ENCODE assay signal across 9 mouse cellular contexts in the genomic region with DNA sequence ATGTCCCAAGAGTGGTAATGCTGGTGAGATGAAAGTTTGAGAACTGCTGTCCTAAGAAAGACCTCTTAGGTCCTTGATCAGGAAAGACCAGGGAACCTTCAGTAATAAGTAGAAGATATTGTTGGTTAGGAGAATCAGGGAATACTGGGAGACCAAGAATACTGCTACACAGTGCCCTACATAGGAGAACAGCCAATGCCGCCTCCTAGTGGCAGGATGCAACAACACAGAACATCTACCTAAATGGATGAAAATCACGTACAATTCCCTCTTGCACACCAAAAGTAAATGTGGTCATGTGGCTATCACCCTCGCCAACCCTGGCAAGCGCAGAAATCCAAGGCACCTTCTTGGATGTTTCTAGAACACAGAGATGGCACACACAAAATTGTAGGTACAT. TPM values are rescaled to one million over a fixed set of nuclear protein-coding genes. Genes with fewer than 3 reads are reported as not detected.
DNase-seq lines count a peak whose midpoint lies in the region; ATAC-seq and TF ChIP-seq lines count a peak whose summit lies in the region.
"Had no signal": no experiment of that assay in that cellular context is flagged by ENCODE, and none has a peak within 500 bp of the region (broad histone marks: within the 10 kb centered on the region; RNA-seq: fewer than 3 reads in every experiment).

No protein-coding gene starts in this region.

- WGBS in kidney, embryonic 14.5 days, result 21% methylated on average over 4 of the region's 4 CpGs
- WGBS in hindbrain, postnatal 0 days, result 25% methylated on average over 4 of the region's 4 CpGs
- WGBS in midbrain, postnatal 0 days, result 26% methylated on average over 4 of the region's 4 CpGs

- ATAC-seq in kidney, embryonic 14.5 days (ENCODE audit: low FRiP score, low TSS enrichment), result no peak
- no peak for ATAC-seq in Patski
- peak; percentile 68; the same call in 1 of the 2 replicates for ATAC-seq in hindbrain, postnatal 0 days
- 0 out of 2 replicates have a peak, but pooled peaks have one; percentile 66 for ATAC-seq in midbrain, postnatal 0 days (ENCODE audit: low FRiP score)

- peak; percentile 71 for TF ChIP-seq CTCF in Patski (IDR thresholded peaks at IDR 0.05)
- peak; percentile 91 for TF ChIP-seq CTCF in hindbrain, postnatal 0 days (IDR thresholded peaks at IDR 0.05; ENCODE audit: low read depth)
- TF ChIP-seq CTCF in left cerebral cortex, adult 2 months (IDR thresholded peaks at IDR 0.05), result peak; percentile 73
- TF ChIP-seq CTCF in midbrain, postnatal 0 days (IDR thresholded peaks at IDR 0.05), result peak; percentile 87

- H3K36me3 ChIP-seq in kidney, embryonic 14.5 days (ENCODE audit: control insufficient read depth, insufficient read depth, low read length), result no peaks in the 10 kb centered on the region
- no peaks in the 10 kb centered on the region for H3K36me3 ChIP-seq in hindbrain, postnatal 0 days (ENCODE audit: insufficient read depth, low read length)
- no peaks in the 10 kb centered on the region for H3K36me3 ChIP-seq in midbrain, postnatal 0 days (ENCODE audit: insufficient read depth, low read length)

- H3K9ac ChIP-seq in kidney, embryonic 14.5 days (ENCODE audit: low read depth, low read length), result no peak overlapping the region
- no peak overlapping the region for H3K9ac ChIP-seq in hindbrain, postnatal 0 days (replicated peaks; ENCODE audit: low read length)
- H3K9ac ChIP-seq in midbrain, postnatal 0 days (replicated peaks; ENCODE audit: low read length, poor library complexity, severe bottlenecking), result no peak overlapping the region

- POLR2A ChIA-PET in Patski (lab: Charles Lee), result no interaction called here

- no peaks in the 10 kb centered on the region for H3K27me3 ChIP-seq in kidney, embryonic 14.5 days (ENCODE audit: control insufficient read depth, insufficient read depth, low read length)
- H3K27me3 ChIP-seq in Patski, result no peaks in the 10 kb centered on the region
- no peaks in the 10 kb centered on the region for H3K27me3 ChIP-seq in hindbrain, postnatal 0 days (ENCODE audit: insufficient read depth, low read length)
- no peaks in the 10 kb centered on the region; the same call in 1 of the 2 replicates for H3K27me3 ChIP-seq in midbrain, postnatal 0 days (ENCODE audit: insufficient read depth, low read length)
- H3K27me3 ChIP-seq: megakaryocyte, embryonic 14.5 days had no signal

- no peaks in the 10 kb centered on the region for H3K9me3 ChIP-seq in kidney, embryonic 14.5 days (ENCODE audit: control insufficient read depth, low read length)
- H3K9me3 ChIP-seq in hindbrain, postnatal 0 days (ENCODE audit: low read length), result no peaks in the 10 kb centered on the region
- no peaks in the 10 kb centered on the region for H3K9me3 ChIP-seq in midbrain, postnatal 0 days (ENCODE audit: low read length)

- H3K4me3 ChIP-seq in kidney, embryonic 14.5 days (ENCODE audit: low read length), result no peak overlapping the region
- H3K4me3 ChIP-seq in hindbrain, postnatal 0 days (ENCODE audit: low read length), result no peak overlapping the region
- H3K4me3 ChIP-seq in left cerebral cortex, adult 2 months, result no peak overlapping the region
- no peak overlapping the region for H3K4me3 ChIP-seq in midbrain, postnatal 0 days (ENCODE audit: low read depth, low read length)
- H3K4me3 ChIP-seq: megakaryocyte, embryonic 14.5 days had no signal

- CTCF ChIA-PET in Patski (lab: Charles Lee), result interaction anchor here (0.9 to 1.5 kb wide), 3 partner anchors 11 to 15 kb away, joined by 3 to 4 read pairs (median 4); no protein-coding TSS in a partner anchor

- peak; percentile 13 for DNase-seq in kidney, adult 11 months
- DNase-seq in Patski (ENCODE audit: low read depth, low spot score), result no peak
- peak; percentile 49 for DNase-seq in embryo, embryonic 9.5 days (ENCODE audit: extremely low spot score)
- DNase-seq in hindbrain, postnatal 0 days (ENCODE audit: low spot score), result peak; percentile 78
- DNase-seq in left cerebral cortex, adult 2 months (ENCODE audit: extremely low spot score in 1 of 2, low spot score in 2 of 2), result peak; percentile 29 to 52
- peak; percentile 73 for DNase-seq in midbrain, postnatal 0 days (ENCODE audit: low spot score)
- no peak for DNase-seq in spleen, postnatal 4 days (ENCODE audit: low spot score in 2 of 2)

- no peak overlapping the region for H3K27ac ChIP-seq in kidney, embryonic 14.5 days (ENCODE audit: low read depth, low read length)
- no peak overlapping the region for H3K27ac ChIP-seq in hindbrain, postnatal 0 days
- H3K27ac ChIP-seq in left cerebral cortex, adult 2 months, result no peak overlapping the region
- H3K27ac ChIP-seq in midbrain, postnatal 0 days (ENCODE audit: low read depth, low read length), result no peak overlapping the region

- no peak overlapping the region for H3K4me2 ChIP-seq in kidney, embryonic 14.5 days (replicated peaks; ENCODE audit: low read depth, low read length)
- H3K4me2 ChIP-seq in hindbrain, postnatal 0 days (ENCODE audit: low read depth, low read length), result no peak overlapping the region
- H3K4me2 ChIP-seq in midbrain, postnatal 0 days (ENCODE audit: low read depth, low read length, poor library complexity, severe bottlenecking), result no peak overlapping the region

- in situ Hi-C loops in Patski (cut with MboI; ENCODE audit: low pct_unique_long_range_greater_than_20kb), result no loop called here

- intact Hi-C loops in left cerebral cortex, adult 2 months (cut with DNase I), result loop anchor here (1.0 to 10.0 kb wide), 2 partner anchors 166 to 322 kb away; no protein-coding TSS in a partner anchor

- H3K4me1 ChIP-seq in kidney, embryonic 14.5 days (ENCODE audit: control insufficient read depth, insufficient read depth, low read length), result no peaks in the 10 kb centered on the region
- no peaks in the 10 kb centered on the region for H3K4me1 ChIP-seq in hindbrain, postnatal 0 days (ENCODE audit: insufficient read depth, low read length)
- H3K4me1 ChIP-seq in midbrain, postnatal 0 days (ENCODE audit: insufficient read depth, low read length), result no peaks in the 10 kb centered on the region

RNA-seq across cellular contexts. Expression of gene Zc3hav1l, which starts 27.5 kb away (rescaled TPM):
- polyA plus RNA-seq in kidney, embryonic 14.5 days (2014; fragmentation: Nextera tagmentation; extraction: Ambion mirVana), result 10.9 and 14.9 TPM in 2 replicates
- 4.0 TPM for polyA plus RNA-seq in Patski (2021)
- total RNA-seq in hindbrain, postnatal 0 days (2014; rRNA removed), result 6.1 and 7.9 TPM in 2 replicates
- 2.7 and 2.9 TPM in 2 replicates for polyA plus RNA-seq in hindbrain, postnatal 0 days (2015; fragmentation: Nextera tagmentation; extraction: Ambion mirVana)
- 1 to 10 TPM; 3.2 to 3.4 TPM for total RNA-seq in left cerebral cortex, adult 2 months (2021)
- 8.1 and 11.0 TPM in 2 replicates for total RNA-seq in midbrain, postnatal 0 days (2014; rRNA removed)
- 3.6 and 3.7 TPM in 2 replicates for polyA plus RNA-seq in midbrain, postnatal 0 days (2015; fragmentation: Nextera tagmentation; extraction: Ambion mirVana)

RNA-seq across cellular contexts. Expression of gene Zc3hav1, which starts 27.8 kb away (rescaled TPM):
- 2.1 and 3.4 TPM in 2 replicates for polyA plus RNA-seq in kidney, embryonic 14.5 days (2014; fragmentation: Nextera tagmentation; extraction: Ambion mirVana)
- 32.7 TPM for polyA plus RNA-seq in Patski (2021)
- total RNA-seq in hindbrain, postnatal 0 days (2014; rRNA removed), result 5.0 and 7.0 TPM in 2 replicates
- polyA plus RNA-seq in hindbrain, postnatal 0 days (2015; fragmentation: Nextera tagmentation; extraction: Ambion mirVana), result 2.3 and 2.9 TPM in 2 replicates
- total RNA-seq in left cerebral cortex, adult 2 months (2021), result 1 to 10 TPM; 2.5 to 3.1 TPM
- total RNA-seq in midbrain, postnatal 0 days (2014; rRNA removed), result 3.5 and 4.5 TPM in 2 replicates
- polyA plus RNA-seq in midbrain, postnatal 0 days (2015; fragmentation: Nextera tagmentation; extraction: Ambion mirVana), result 2.1 and 2.4 TPM in 2 replicates

RNA-seq across cellular contexts. Expression of gene Ttc26, which starts 54.7 kb away (rescaled TPM):
- 5.1 and 10.9 TPM in 2 replicates for polyA plus RNA-seq in kidney, embryonic 14.5 days (2014; fragmentation: Nextera tagmentation; extraction: Ambion mirVana)
- 13.2 TPM for polyA plus RNA-seq in Patski (2021)
- 4.6 and 5.0 TPM in 2 replicates for total RNA-seq in hindbrain, postnatal 0 days (2014; rRNA removed)
- 2.5 and 2.9 TPM in 2 replicates for polyA plus RNA-seq in hindbrain, postnatal 0 days (2015; fragmentation: Nextera tagmentation; extraction: Ambion mirVana)
- total RNA-seq in left cerebral cortex, adult 2 months (2021), result 10 to 100 TPM; 12.4 to 13.1 TPM
- total RNA-seq in midbrain, postnatal 0 days (2014; rRNA removed), result 7.5 and 8.6 TPM in 2 replicates
- polyA plus RNA-seq in midbrain, postnatal 0 days (2015; fragmentation: Nextera tagmentation; extraction: Ambion mirVana), result 2.8 and 3.3 TPM in 2 replicates

Comparison
In these comparisons a context has a peak if more than half of its experiments do, and no peak if none do; other contexts are left out.
1. DNase-seq: peak in kidney, adult 11 months (single experiment), embryo, embryonic 9.5 days (single experiment), hindbrain, postnatal 0 days (single experiment), left cerebral cortex, adult 2 months (2 of 2) and midbrain, postnatal 0 days (single experiment); none in Patski (single experiment) and spleen, postnatal 4 days (0 of 2).
2. ATAC-seq: peak in hindbrain, postnatal 0 days (single experiment) and midbrain, postnatal 0 days (single experiment); none in kidney, embryonic 14.5 days (single experiment) and Patski (single experiment).
3. Peak in every context shown above with its lines, with median percentiles within 50 percentile points of each other: CTCF ChIP-seq.